Mouse (Mus musculus) cerebellum, adult 2 months (tissue): ENCODE measurements around the gene Aurka.

Experiments used
- CTCF ChIP-seq: fragments of 200-500 bp; IDR thresholded peaks from 2 replicates; pipeline ENCODE4 v1.5.1; 2011; ENCODE audit warnings: low read depth, mild to moderate bottlenecking, control low read depth, low read length, moderate library complexity, borderline replicate concordance; ENCODE audit not compliant: insufficient read depth
- POLR2A ChIP-seq: fragments of 200-500 bp; IDR thresholded peaks from 2 replicates; pipeline ENCODE4 v1.6.1; 2011; ENCODE audit warnings: low read length, control low read depth, borderline replicate concordance; ENCODE audit not compliant: insufficient read depth

DNA sequence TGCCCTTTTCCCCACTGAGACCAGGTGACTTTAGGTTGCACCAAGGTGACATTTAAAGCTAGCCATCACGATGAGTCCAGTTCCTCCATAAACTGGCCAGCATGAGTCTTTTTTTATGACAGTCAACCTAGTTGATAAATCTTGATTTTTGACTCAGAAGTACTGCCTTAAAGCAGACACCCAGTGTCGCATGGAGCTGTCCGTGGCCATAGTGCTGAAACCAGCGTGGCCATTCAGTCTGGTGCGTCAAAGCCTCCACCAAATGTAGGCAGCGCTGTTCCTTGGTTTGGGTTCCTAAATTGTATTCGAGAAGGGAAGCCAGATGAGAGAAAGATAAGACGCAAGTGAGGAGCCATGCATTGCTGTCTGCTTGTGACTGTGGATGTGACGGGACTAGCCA lies 49.5 kb downstream of the Aurka start:
- TF ChIP-seq CTCF: no peak
- no peak for TF ChIP-seq POLR2A
